Mouse (Mus musculus) left cerebral cortex, adult 18-20 months (tissue): Measurements from ENCODE around the gene Vps37b. TPM values are rescaled to one million over a fixed set of nuclear protein-coding genes. Genes with fewer than 3 reads are reported as not detected.
"Not testable (repeated sequence)": the region's sequence is repeated elsewhere in the genome, so short reads cannot be mapped to it uniquely, and the experiment has no call there.

Experiments used
- DNase-seq, 2 experiments: peaks; one replicate each; pipeline ENCODE4 v3.0.0; 2021 to 2022; ENCODE audit warnings: low spot score in 2 of 2, mixed read lengths in 1 of 2
- long read RNA-seq, 2 experiments: library from polyadenylated mRNA; stranded (forward); transcript quantifications; one replicate each; pipeline ENCODE4 v2.0.0; 2021
- total RNA-seq, 2 experiments: library from RNA; stranded (reverse); gene quantifications; 2 replicates each; pipeline ENCODE4 v1.2.3; 2021

Vps37b gene
- total RNA-seq: 10 to 100 TPM; 43.2 to 50.5 TPM
- long read RNA-seq, experiment 1, transcript Vps37b-201 (4 exons, 2,522 nt): major isoform, 129 of 151 reads
- long read RNA-seq, experiment 1, partial matches to known transcripts: 0 of 151 reads
- long read RNA-seq, experiment 1, other reads (novel, unspliced or antisense): 22 of 151 reads
- long read RNA-seq, experiment 2, transcript Vps37b-201 (4 exons, 2,522 nt): major isoform, 98 of 122 reads
- long read RNA-seq, experiment 2, partial matches to known transcripts: 2 of 122 reads
- long read RNA-seq, experiment 2, other reads (novel, unspliced or antisense): 22 of 122 reads

GRCm38 (mm10) chr5:124032001-124032508 is at the start of gene Vps37b:
Vps37b (minus strand) TSS chr5:124032270.
- DNase-seq: peak; percentile 91 to 92

DNA sequence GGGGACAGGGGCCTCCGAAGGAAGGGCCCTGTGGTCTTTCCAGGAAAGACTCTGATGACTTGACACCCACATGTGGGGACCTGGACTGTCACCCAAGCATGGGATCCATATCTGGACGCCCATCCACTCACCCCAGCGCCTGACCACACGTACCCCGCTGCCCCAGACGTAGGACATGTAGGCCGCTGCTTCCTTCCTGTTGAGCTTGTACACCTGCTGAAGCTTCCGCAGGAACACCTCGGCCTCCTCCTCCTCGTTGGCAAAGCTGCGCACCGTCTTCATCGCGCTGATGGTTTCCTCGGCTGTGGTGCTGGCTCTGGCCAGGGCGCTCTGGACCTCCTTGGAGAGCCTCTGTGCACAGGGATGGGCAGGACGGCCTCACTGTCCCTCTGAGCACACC is 47.8 kb upstream of the Vps37b start:
- no peak for DNase-seq

DNA sequence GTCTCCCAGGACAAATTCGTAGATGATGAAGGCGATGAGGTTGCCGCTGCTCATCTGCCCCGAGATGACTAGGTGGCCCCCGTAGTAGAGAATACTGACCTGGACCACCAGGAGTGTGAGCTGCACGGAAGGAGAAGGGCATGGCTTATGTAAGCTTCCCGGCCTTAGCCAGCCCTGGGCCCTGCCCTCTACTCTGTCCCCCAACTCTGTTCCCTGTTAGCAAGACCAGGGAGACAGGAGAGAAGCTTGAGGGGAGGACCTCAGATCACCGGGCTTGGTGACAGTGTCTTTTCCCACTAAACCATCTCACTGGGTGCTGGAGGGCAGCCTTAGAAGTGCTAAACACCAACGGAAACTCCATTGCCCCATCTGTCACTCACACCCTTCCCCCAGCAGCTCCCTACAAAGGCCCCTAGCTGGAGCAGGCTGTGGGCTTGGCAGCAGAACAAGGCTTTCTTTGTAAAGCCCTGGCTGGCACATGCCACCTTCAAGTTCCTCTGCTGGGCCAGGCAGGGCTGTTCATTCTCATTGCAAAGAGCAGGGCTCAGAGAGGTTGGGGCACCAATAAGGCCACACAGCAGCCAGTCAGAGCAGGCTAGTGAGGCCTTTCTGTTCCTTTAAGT is 46.8 kb upstream of the Vps37b start:
- DNase-seq: peak; percentile 59 to 68

DNA sequence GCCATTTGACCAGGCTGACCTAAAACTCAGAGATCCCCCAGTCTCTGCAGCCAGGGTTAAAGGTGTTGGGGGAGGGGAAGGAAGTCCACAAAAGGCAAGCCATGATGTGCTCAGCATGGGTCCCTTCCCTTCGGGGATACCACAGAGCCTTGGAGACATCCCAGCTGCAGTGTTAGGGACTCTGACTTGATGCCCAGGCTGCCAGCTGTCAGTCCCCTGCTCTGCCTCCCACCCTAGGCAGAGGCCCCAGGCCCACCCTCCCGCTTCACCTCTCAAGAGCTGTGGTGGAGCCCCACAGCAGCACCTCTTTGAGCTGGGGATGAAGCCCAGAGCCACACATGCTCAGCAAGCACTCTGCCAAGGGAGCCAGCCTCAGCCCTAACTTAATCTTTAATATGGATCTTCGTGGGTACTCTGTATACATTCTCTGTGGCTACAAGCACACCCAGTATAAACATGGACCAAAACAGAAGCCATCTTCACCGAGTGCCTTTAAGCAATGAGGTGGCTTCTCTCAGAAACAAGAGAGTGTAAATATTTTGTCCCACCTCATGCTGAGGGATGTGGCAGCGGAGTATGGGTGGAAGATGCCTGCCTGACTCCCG is 45.9 kb upstream of the Vps37b start:
- no peak for DNase-seq

- DNase-seq: no peak
These were observed 45.2 kb upstream of the Vps37b start for GRCm38 (mm10) chr5:124077241-124077640.

DNA sequence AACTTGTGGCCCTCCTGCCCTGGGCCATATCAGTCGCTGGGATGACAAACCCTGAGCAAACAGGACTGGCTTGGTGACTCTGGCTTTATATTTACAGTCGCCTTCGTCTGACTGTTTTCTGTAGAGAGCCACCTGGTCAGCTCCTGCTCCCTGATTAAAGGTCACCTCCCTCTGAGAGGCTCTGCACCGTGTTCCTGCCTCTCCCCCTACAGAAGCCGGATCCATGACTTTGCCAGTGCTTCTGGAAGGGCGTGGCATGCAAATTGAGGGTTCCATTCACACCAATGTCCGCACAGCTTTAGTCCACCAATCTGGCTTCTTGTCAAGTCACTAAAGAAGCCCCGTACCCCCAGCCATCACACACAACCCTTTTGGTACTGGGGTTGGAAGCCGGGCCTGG is 44.5 kb upstream of the Vps37b start:
- no peak for DNase-seq

DNA sequence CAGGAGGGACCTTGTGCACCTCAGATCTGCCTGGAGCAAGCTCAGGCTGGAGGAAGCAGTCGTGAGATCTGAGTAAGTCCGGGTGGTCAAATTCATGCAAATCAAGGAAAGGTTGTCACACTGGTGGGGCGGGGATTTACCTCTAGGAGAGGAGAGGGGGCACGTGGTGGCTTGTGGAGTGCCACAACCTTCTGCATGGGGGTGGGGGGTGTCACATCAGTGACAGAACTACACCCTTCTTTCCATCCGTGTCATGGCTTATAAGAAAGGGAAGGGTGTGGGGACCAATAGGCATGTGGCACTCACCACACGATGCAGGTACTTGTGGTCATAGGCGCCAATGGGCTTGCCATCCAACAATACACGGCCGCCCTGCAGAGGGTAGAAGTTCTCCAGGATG is 43.6 kb upstream of the Vps37b start:
- no peak for DNase-seq

GRCm38 (mm10) chr5:124074845-124075307 is 42.8 kb upstream of the Vps37b start:
- no peak for DNase-seq

DNA sequence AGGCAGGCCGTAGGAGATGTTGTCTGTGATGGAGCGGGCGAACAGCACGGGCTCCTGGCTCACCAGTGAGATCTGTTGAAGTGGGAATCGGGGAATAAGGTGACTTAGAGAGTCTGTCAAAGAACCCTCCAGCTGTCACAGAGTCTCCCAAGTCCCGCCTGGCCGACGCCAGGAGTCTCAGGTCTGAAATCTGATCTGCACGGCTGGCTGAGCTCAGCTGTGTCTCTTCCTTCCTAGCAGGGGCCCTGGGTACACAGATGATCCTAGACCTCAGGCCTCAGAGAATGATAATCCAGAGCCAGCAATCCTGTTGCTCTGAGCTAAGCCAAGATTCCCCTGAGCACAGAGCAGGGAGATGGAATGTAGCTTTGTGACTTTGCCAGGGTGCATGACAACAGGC is 41.6 kb upstream of the Vps37b start:
- no peak for DNase-seq

DNA sequence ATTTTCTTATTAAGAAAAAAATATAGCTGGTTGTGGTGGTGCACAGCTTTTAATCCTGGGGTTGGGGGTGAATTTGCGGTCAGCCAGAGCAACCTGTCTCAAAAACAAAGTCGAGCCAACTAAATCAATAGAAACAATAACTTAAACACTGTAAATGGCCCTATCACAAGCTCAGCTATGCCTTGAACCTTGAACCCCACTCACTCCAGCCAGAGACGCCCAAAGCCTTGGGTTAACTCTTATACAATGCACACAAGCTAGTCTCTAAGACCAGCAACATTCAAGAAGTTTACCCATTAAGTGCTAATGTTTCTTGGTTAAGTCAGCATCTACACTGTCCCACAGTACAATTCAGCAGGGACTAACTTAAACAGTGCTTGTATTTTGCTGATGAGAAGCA is 37.6 kb upstream of the Vps37b start:
- no peak for DNase-seq

DNA sequence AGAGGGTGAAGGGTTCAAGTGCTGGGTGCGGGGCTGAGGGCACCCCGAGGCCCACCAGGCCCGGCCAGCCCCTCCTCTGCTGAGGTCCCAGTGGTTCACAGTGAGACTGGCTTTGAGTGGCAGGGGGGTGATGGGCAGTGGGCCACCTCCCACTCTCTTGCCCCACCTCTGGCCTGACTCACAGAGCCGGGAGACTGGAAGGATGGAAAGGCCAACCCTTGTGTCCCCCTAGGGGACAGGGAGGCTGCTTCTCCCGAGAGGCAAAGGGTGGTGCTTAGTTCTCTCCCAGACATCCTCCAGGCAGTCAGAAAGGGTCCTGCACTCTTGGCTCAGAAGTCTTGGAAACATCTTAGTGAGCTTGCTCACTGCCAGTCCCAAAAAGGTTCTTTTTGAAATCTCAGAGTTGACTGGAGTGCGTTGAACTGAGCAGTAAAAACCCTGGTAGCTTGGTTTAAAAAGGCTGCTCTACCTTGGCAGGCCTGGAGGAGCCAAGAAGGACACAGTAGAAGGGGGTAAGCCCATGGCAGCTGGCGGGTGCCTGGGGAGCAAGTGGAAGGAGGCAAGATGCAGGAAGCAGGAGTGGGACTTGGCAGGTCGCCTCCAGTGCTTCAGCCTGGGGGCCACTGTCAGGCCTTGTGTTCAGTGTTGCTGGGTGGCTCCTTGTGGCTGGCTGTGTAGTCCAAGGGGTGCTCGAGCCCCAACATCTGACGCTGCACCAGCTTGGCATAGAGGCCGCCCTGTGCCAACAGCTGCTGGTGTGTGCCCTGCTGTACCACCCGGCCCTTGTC is 30.2 kb upstream of the Vps37b start:
- DNase-seq: no peak

GRCm38 (mm10) chr5:124059677-124060076 is 27.6 kb upstream of the Vps37b start:
- no peak for DNase-seq

DNA sequence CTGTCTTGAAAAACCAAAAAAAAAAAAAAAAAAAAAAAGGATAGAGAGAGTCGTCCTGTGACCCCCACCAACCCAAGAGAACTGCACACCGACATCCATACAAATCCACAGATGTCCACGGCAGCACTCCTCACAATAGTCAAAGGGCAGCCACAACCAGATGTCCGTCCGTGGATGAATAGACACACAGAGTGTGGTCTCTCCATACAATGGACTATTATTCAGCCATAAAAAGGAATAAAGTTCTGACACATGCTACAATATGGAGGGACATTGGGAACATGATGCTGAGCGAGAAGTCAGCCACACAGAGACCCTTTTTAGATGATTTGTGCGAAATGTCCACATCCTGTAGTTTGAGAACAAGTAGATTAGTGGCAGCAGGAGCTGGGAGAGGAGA is 26.7 kb upstream of the Vps37b start:
- no peak for DNase-seq

GRCm38 (mm10) chr5:124056956-124057355 is 24.9 kb upstream of the Vps37b start:
- DNase-seq: no peak

- DNase-seq: no peak
These were observed 24.1 kb upstream of the Vps37b start for GRCm38 (mm10) chr5:124056219-124056618.

GRCm38 (mm10) chr5:124052641-124053040 is 20.6 kb upstream of the Vps37b start:
- not testable (repeated sequence) for DNase-seq

- DNase-seq: no peak
These were observed 19.9 kb upstream of the Vps37b start for GRCm38 (mm10) chr5:124051899-124052491.

- no peak for DNase-seq
These were observed 18.3 kb upstream of the Vps37b start for GRCm38 (mm10) chr5:124050095-124051050.

DNA sequence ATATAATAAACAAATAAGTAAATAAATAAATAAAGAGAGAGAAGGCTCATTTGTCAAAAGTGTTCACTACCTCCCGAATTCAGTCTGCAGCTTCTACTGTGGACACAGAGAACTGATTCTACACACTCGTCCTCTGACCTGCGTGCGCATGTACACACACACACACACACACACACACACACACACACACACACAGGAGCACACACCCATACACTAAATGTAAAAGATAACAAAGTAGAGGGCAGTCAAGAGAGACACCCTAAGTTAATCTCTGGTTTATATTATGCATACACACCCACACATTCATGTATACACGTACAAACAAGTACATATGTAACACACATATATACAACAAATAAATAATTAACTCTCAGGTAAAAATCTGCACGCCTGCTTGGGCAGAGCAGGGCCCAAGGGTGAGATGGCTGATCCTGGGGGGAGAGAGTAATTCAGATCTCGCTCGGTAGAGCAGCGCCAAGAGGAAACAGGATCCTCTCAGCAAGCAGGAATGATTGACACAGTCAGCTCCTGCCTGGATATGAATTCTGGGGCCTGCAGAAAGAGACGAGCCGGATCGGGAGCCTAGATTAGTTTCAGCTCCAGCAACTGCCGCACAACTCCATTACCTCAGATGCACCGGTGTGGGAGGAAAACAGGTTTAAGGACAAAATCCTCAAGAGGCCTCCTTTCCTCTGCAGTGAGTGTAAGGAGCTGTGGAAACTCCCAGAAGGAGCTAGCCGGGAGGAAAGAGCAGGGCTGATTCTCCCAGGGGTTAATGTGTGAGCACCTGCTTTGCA is 17.4 kb upstream of the Vps37b start:
- DNase-seq: peak in 1 of 2 experiments; percentile 46
